Mouse (Mus musculus): Measurements from ENCODE around the gene Cdk6.
"Not testable (repeated sequence)": the region's sequence is repeated elsewhere in the genome, so short reads cannot be mapped to it uniquely, and the experiment has no call there.

Gene Cdk6

GRCm38 (mm10) chr5:3341111-3341911 lies at the start of gene Cdk6:
TSS of gene Cdk6 (plus strand) at chr5:3341485.
- DNase-seq (ENCODE audit: low spot score), result peak; percentile 70

GRCm38 (mm10) chr5:3293666-3294065 lies 47.6 kb upstream of the Cdk6 start:
- DNase-seq (ENCODE audit: low spot score), result no peak

GRCm38 (mm10) chr5:3300801-3301457 lies 40.4 kb upstream of the Cdk6 start:
- no peak for DNase-seq (ENCODE audit: low spot score)

GRCm38 (mm10) chr5:3301535-3301934 lies 39.8 kb upstream of the Cdk6 start:
- no peak for DNase-seq (ENCODE audit: low spot score)

GRCm38 (mm10) chr5:3303876-3304275 lies 37.4 kb upstream of the Cdk6 start:
- no peak for DNase-seq (ENCODE audit: low spot score)

GRCm38 (mm10) chr5:3306146-3306545 lies 35.1 kb upstream of the Cdk6 start:
- no peak for DNase-seq (ENCODE audit: low spot score)

- no peak for DNase-seq (ENCODE audit: low spot score)
Observed at GRCm38 (mm10) chr5:3309122-3309521, 32.2 kb upstream of the Cdk6 start.

GRCm38 (mm10) chr5:3309587-3309986 lies 31.7 kb upstream of the Cdk6 start:
- DNase-seq (ENCODE audit: low spot score), result no peak

- not testable (repeated sequence) for DNase-seq (ENCODE audit: low spot score)
Observed at GRCm38 (mm10) chr5:3311156-3311555, 30.1 kb upstream of the Cdk6 start.

GRCm38 (mm10) chr5:3317724-3318123 lies 23.6 kb upstream of the Cdk6 start:
- not testable (repeated sequence) for DNase-seq (ENCODE audit: low spot score)

- DNase-seq (ENCODE audit: low spot score), result no peak
Observed at GRCm38 (mm10) chr5:3320225-3320624, 21.1 kb upstream of the Cdk6 start.

GRCm38 (mm10) chr5:3322052-3322451 lies 19.2 kb upstream of the Cdk6 start:
- DNase-seq (ENCODE audit: low spot score), result no peak

GRCm38 (mm10) chr5:3324116-3324515 lies 17.2 kb upstream of the Cdk6 start:
- DNase-seq (ENCODE audit: low spot score), result no peak

GRCm38 (mm10) chr5:3329361-3329760 lies 11.9 kb upstream of the Cdk6 start:
- DNase-seq (ENCODE audit: low spot score), result no peak

- DNase-seq (ENCODE audit: low spot score), result no peak
Observed at GRCm38 (mm10) chr5:3330932-3331331, 10.4 kb upstream of the Cdk6 start.

GRCm38 (mm10) chr5:3333019-3333418 lies 8.3 kb upstream of the Cdk6 start:
- DNase-seq (ENCODE audit: low spot score), result not testable (repeated sequence)

- not testable (repeated sequence) for DNase-seq (ENCODE audit: low spot score)
Observed at GRCm38 (mm10) chr5:3340340-3341058, 786 bp upstream of the Cdk6 start.

GRCm38 (mm10) chr5:3341931-3342770 lies 866 bp downstream of the Cdk6 start:
- peak; percentile 67 for DNase-seq (ENCODE audit: low spot score)

- peak; percentile 72 for DNase-seq (ENCODE audit: low spot score)
Observed at GRCm38 (mm10) chr5:3342771-3343565, 1.7 kb downstream of the Cdk6 start.

GRCm38 (mm10) chr5:3343566-3344080 lies 2.3 kb downstream of the Cdk6 start:
- DNase-seq (ENCODE audit: low spot score), result peak; percentile 79
